Mouse (Mus musculus) ES-CJ7 (cell line): Measurements from ENCODE around the gene Aff2.

Experiments used
- DNase-seq: peaks from one replicate; pipeline ENCODE4 v3.0.0; 2011; ENCODE audit warnings: low read depth, low spot score

The Aff2 gene

DNA sequence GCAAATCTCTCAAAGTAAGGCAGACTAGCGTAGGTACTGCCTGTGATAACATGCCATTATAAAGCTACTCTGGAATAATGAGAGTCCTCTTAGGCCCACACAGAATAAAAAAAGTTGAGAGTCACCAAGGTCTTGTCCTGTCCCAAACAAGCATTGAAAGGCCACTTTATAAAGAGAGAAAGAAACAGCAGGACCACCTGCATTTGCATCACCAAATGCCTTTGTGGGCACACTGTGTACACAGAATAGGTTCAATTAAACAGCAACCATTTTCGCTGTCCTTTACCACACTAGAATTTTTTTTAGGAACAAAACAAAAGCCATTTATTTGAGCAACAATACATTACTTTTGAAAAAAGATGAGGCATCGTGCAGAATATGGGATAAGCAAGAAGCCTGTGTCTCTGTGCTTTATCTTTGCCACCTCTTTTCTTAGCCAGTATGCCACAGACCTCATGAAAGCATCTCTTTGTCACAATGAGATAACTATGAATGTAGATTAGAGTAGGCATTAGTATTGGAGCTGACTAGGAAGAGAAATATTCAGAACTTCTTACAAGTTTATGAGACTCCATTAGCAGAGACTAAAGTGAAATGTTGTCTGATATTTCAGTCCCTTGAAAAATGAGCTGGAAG, 385.0 kb downstream of the Aff2 start:
- DNase-seq, result peak; percentile 4

DNA sequence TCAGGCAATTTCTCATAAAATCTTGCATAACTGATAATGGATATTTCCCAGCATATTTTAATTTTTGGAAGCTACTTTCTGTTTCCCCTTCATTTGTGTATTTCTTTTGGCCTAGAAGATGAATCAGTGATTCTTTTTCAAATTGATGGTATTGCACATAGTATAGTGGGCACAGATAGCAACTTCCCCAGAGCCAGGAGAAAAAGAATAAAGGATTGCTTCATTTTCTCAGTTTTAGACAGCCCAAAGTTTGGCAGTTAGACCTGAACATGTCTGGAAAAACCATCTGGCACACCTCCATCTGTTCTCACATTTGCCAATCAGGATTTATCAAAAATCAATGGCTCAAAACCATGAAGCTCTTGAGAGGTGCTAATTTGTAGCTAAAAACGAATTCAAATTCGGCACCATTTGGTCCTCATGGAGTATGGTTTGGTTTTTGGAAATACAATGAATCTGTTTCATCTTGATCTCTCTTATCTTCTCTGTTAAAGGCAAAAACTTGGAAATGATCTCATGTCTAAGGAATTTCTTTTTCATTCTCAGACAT, 441.9 kb downstream of the Aff2 start:
- no peak for DNase-seq

DNA sequence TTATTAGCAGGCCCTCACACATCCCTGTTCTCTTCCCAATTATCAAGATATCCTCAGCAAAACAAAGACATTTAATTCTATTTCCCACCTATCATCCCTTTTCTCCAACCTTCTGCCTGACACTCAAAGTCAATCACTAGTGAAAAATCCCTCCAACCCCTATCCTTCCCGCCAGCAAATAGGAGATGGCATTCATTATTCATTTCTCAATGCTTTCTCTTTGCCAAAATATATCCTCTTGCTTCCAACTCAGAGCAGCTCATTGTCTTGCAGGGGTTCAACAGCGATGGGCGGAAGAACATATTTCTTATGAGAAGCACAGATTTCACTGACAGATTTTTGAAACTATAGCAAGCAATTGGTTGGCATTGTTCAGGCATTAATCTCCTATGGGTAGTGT, 442.4 kb downstream of the Aff2 start:
- DNase-seq, result no peak

DNA sequence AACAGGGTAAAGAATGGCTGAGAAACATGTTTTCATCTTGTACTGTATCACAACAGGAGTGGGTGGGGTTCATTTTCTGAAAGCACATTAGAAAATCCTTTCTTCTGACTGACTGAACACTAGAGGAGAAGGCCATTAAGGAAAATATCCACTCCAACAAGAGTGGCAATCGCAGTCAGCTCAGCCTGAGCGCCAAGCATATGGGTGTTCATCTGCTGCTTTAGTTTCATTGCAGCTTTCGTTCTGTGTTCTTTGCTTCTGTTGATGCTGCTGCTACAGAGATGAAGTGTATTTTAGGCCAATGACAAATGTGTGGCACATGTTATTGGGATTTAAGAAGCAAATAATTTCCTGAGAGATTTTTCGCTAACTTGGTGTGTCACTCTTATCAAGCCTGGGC, 451.7 kb downstream of the Aff2 start:
- no peak for DNase-seq

DNA sequence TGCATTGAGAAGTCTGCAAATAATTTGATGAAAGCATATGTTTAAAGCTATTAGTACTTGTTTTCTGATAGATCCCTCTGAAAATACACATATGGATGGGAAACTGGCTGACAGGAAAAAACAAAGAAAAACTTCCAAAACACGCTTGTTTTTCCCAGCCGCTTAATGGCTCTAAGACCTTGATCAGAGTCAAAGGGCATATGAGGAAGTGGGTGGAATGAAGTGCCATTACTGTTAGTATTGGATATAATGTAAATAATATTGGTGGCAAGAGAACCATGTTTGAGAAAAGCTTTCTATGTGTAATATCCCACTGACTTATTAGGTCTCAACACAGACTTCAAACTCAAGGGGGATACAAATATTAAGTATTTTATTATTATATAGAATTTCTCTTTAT, 455.0 kb downstream of the Aff2 start:
- no peak for DNase-seq

DNA sequence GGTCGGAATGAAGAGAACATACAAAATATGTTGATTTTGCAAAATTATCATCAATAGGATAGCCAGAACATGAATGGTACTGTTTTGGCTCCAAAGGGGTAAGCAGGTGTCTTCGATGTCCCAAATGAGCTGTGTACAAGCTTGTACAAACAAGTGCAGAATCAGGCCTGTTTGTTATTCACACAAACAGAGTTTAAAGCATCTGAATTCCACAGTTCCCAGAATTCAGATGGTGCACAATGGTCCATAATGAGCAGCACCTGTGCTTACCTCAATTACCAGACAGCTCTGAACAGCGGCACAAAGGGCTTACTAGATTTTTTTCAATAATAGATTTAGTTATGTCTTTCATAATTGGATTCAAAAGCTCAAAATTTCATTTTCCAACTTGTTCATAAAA, 457.6 kb downstream of the Aff2 start:
- no peak for DNase-seq

DNA sequence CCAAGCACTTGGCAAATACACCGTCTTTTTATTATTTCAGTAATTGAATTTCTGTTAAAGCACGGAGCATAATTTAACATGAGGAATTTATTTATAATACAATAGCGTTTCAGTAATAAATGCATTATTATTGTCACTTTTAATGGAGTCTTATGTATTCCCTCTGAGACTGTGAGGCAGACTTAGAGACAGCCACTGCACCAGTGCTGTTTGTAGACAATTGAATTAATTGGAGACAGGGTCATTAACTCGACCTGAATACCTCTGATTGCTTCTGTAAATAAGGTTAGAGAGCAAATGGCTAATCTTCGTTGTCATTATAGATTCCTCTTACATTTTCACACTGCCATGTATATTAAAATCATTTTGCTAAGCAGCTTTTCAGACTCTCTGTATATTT, 458.1 kb downstream of the Aff2 start:
- DNase-seq, result no peak

DNA sequence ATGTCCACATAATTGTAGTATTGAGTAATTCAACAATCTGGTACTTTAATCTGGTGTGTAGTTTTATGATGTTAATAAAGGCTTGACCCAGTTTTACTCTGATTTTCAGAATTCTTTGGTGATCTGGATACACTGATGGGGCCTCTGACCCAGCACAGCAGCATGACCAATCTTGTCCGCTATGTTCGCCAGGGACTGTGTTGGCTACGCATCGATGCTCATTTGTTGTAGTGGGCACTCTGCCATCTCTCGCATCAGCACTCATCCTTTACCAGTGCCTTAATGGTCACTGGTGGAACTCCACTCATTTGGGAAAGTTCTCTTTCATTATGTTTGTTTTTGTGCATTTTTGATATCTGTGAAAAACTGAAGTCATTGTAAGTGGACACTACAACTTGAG, 507.5 kb downstream of the Aff2 start:
- DNase-seq, result no peak

DNA sequence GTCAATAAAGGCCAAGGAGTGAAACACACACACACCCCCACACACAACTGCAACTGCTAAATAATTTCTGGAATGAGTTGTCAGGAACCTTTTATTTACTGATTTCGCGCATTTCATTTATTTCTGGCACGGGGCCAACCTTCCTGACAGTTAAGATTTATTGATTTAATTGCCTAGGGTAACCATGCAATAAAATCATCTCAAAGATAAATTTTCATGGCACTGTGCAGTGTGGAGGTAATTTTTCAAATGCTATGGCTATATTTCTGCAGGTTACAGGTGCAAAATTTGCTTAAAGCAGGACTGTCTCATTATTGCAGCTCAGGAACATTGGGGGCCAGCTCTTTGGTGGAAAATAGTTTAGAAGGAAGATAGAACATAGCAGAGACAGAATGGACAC, 531.6 kb downstream of the Aff2 start:
- DNase-seq, result no peak
